Mouse (Mus musculus) hindbrain, embryonic 16.5 days (tissue): Measurements from ENCODE around the gene Mmp24. TPM values are rescaled to one million over a fixed set of nuclear protein-coding genes. Genes with fewer than 3 reads are reported as not detected.
A peak's percentile ranks its signal among the peaks of the same experiment; 100 is the strongest.

Experiments
- ATAC-seq: fragments of 200-750 bp; cut with Nextera tagmentation; 2 replicates; pipeline ENCODE4 v1.8.0; 2017; ENCODE audit warnings: moderate TSS enrichment, moderate library complexity
- H3K27ac ChIP-seq: fragments of 300-500 bp; sonication (generic); 2 replicates; pipeline ENCODE4 v1.5.1; 2014; ENCODE audit warnings: low read depth, mild to moderate bottlenecking, control low read depth, low read length, moderate library complexity
- H3K27me3 ChIP-seq: fragments of 300-500 bp; sonication (generic); replicated peaks from 2 replicates; pipeline ENCODE4 v1.6.1; 2014; ENCODE audit warnings: low read length; ENCODE audit not compliant: control insufficient read depth, insufficient read depth
- H3K36me3 ChIP-seq: fragments of 300-500 bp; sonication (generic); 2 replicates; pipeline ENCODE4 v1.6.1; 2014; ENCODE audit warnings: mild to moderate bottlenecking, low read length, moderate library complexity, mixed read lengths; ENCODE audit not compliant: control insufficient read depth, insufficient read depth
- H3K4me1 ChIP-seq: fragments of 300-500 bp; sonication (generic); 2 replicates; pipeline ENCODE4 v1.6.1; 2014; ENCODE audit warnings: low read depth, low read length; ENCODE audit not compliant: control insufficient read depth, insufficient read depth
- H3K4me2 ChIP-seq: fragments of 300-500 bp; sonication (generic); 2 replicates; pipeline ENCODE4 v1.6.1; 2014; ENCODE audit warnings: mild to moderate bottlenecking, low read length, control low read depth, moderate library complexity
- H3K4me3 ChIP-seq: fragments of 300-500 bp; sonication (generic); 2 replicates; pipeline ENCODE4 v1.5.1; 2014; ENCODE audit warnings: mild to moderate bottlenecking, low read length, control low read depth, moderate library complexity
- H3K9ac ChIP-seq: fragments of 300-500 bp; sonication (generic); 2 replicates; pipeline ENCODE4 v1.6.1; 2014; ENCODE audit warnings: low read depth, mild to moderate bottlenecking, control low read depth, low read length, moderate library complexity
- H3K9me3 ChIP-seq: fragments of 300-500 bp; sonication (generic); 2 replicates; pipeline ENCODE4 v1.6.1; 2014; ENCODE audit warnings: mild to moderate bottlenecking, low read length, moderate library complexity; ENCODE audit not compliant: control insufficient read depth
- whole genome bisulfite sequencing: fragments of 180-500 bp; shearing (Covaris S2); extraction: QIAGEN DNeasy Blood & Tissue Kit; methylation state at CpG from one replicate; pipeline ENCODE4 v1.1.7; 2014; 5-methylcytosine and 5-hydroxymethylcytosine counted together
- polyA plus RNA-seq: library from polyadenylated mRNA; unstranded; fragments of >200 nt; fragmentation: Nextera tagmentation; extraction: Ambion mirVana; gene quantifications from 2 replicates; pipeline ENCODE4 v1.2.1, GENCODE M21; 2015

The Mmp24 gene
- polyA plus RNA-seq, 1 experiment from 2014 or later = 16.8 TPM

GRCm38 (mm10) chr2:155764679-155765418 lies 10.3 kb upstream of the Mmp24 start:
- Histone ChIP-seq H3K4me2 (no peak overlapping the region), H3K4me3 (no peak overlapping the region), H3K27ac (no peak overlapping the region), H3K4me1 (no peaks in the 10 kb centered on the region), H3K36me3 (no peaks in the 10 kb centered on the region), H3K9me3 (no peaks in the 10 kb centered on the region), H3K27me3 (0 out of 2 replicates have a peak, but pooled peaks cover 2% of the 10 kb centered on the region), H3K9ac (no peak overlapping the region)
- WGBS = 58% methylated on average over 13 of the region's 13 CpGs
- peak; percentile 84; the same call in 1 of the 2 replicates for ATAC-seq

GRCm38 (mm10) chr2:155773664-155774063 lies 1.5 kb upstream of the Mmp24 start:
- Histone ChIP-seq H3K9me3 (no peaks in the 10 kb centered on the region), H3K36me3 (no peaks in the 10 kb centered on the region), H3K4me2 (no peak overlapping the region), H3K27me3 (peaks cover 3% of the 10 kb centered on the region; the same call in 1 of the 2 replicates), H3K4me1 (peaks cover 21% of the 10 kb centered on the region), H3K9ac (no peak overlapping the region), H3K4me3 (no peak overlapping the region), H3K27ac (no peak overlapping the region)
- 71% methylated on average over 4 of the region's 4 CpGs for WGBS
- ATAC-seq = no peak

GRCm38 (mm10) chr2:155774261-155774926 lies 748 bp upstream of the Mmp24 start:
- 59% methylated on average over 11 of the region's 11 CpGs for WGBS
- Histone ChIP-seq H3K4me1 (peaks cover 26% of the 10 kb centered on the region), H3K9me3 (no peaks in the 10 kb centered on the region), H3K27ac (no peak overlapping the region), H3K9ac (no peak overlapping the region), H3K4me3 (peak overlapping the region; percentile 83), H3K36me3 (no peaks in the 10 kb centered on the region), H3K27me3 (peaks cover 3% of the 10 kb centered on the region; the same call in 1 of the 2 replicates), H3K4me2 (peak overlapping the region; percentile 75)
- no peak for ATAC-seq

- WGBS = under 1% methylated on average over 43 of the region's 44 CpGs
- peaks cover 3% of the 10 kb centered on the region; the same call in 1 of the 2 replicates for H3K27me3 ChIP-seq
- H3K4me1 ChIP-seq = peaks cover 26% of the 10 kb centered on the region
Observed at GRCm38 (mm10) chr2:155775685-155776263, 632 bp downstream of the Mmp24 start.

GRCm38 (mm10) chr2:155776824-155777687 lies 1.9 kb downstream of the Mmp24 start:
- H3K9me3 ChIP-seq = no peaks in the 10 kb centered on the region
- H3K27ac ChIP-seq = no peak overlapping the region
- H3K4me3 ChIP-seq = peak overlapping the region; percentile 83
- H3K27me3 ChIP-seq = peaks cover 3% of the 10 kb centered on the region; the same call in 1 of the 2 replicates
- peaks cover 26% of the 10 kb centered on the region for H3K4me1 ChIP-seq
- H3K36me3 ChIP-seq = no peaks in the 10 kb centered on the region
- WGBS = 63% methylated on average over 10 of the region's 10 CpGs
- no peak for ATAC-seq
- H3K9ac ChIP-seq = no peak overlapping the region; the same call in 1 of the 2 replicates
- peak overlapping the region; percentile 75 for H3K4me2 ChIP-seq

More at GRCm38 (mm10) chr2:155775685-155776263, 632 bp downstream of the Mmp24 start:
- peak overlapping the region; percentile 95 for H3K9ac ChIP-seq
- peak; percentile 79 for ATAC-seq
- peak overlapping the region; percentile 75 for H3K4me2 ChIP-seq
- H3K9me3 ChIP-seq = no peaks in the 10 kb centered on the region
- H3K4me3 ChIP-seq = peak overlapping the region; percentile 83
- H3K36me3 ChIP-seq = no peaks in the 10 kb centered on the region
- H3K27ac ChIP-seq = peak overlapping the region; percentile 94

- Histone ChIP-seq H3K9ac (no peak overlapping the region), H3K27me3 (peaks cover 3% of the 10 kb centered on the region; the same call in 1 of the 2 replicates), H3K36me3 (no peaks in the 10 kb centered on the region), H3K4me2 (peak overlapping the region; percentile 75), H3K4me1 (peaks cover 26% of the 10 kb centered on the region), H3K4me3 (no peak overlapping the region), H3K27ac (no peak overlapping the region), H3K9me3 (no peaks in the 10 kb centered on the region)
- 46% methylated on average over 4 of the region's 4 CpGs for WGBS
- no peak for ATAC-seq
Observed at GRCm38 (mm10) chr2:155777688-155777985, 2.5 kb downstream of the Mmp24 start.

GRCm38 (mm10) chr2:155778004-155778403 lies 2.9 kb downstream of the Mmp24 start:
- Histone ChIP-seq H3K9me3 (no peaks in the 10 kb centered on the region), H3K4me3 (no peak overlapping the region), H3K27ac (no peak overlapping the region), H3K4me2 (peak overlapping the region; percentile 75), H3K27me3 (peaks cover under 1% of the 10 kb centered on the region; the same call in 1 of the 2 replicates), H3K9ac (no peak overlapping the region), H3K4me1 (peaks cover 26% of the 10 kb centered on the region), H3K36me3 (no peaks in the 10 kb centered on the region)
- WGBS = 43% methylated on average over 6 of the region's 6 CpGs
- ATAC-seq = no peak

- 34% methylated on average over 7 of the region's 7 CpGs for WGBS
- H3K36me3 ChIP-seq = no peaks in the 10 kb centered on the region
- no peak overlapping the region for H3K9ac ChIP-seq
- peaks cover 26% of the 10 kb centered on the region for H3K4me1 ChIP-seq
- H3K4me2 ChIP-seq = no peak overlapping the region; the same call in 1 of the 2 replicates
- no peak overlapping the region for H3K27ac ChIP-seq
- no peaks in the 10 kb centered on the region for H3K27me3 ChIP-seq
- H3K4me3 ChIP-seq = no peak overlapping the region
- ATAC-seq = no peak
- H3K9me3 ChIP-seq = no peaks in the 10 kb centered on the region
Observed at GRCm38 (mm10) chr2:155779066-155779465, 3.9 kb downstream of the Mmp24 start.
